Comparison of ENCODE assay signal across 7 mouse cellular contexts in genomic region chr19:18670608-18671007, GRCm38 (mm10). TPM values are rescaled to one million over a fixed set of nuclear protein-coding genes. Genes with fewer than 3 reads are reported as not detected.
DNase-seq lines count a peak whose midpoint lies in the region; ATAC-seq and TF ChIP-seq lines count a peak whose summit lies in the region.

TSS of gene Carnmt1 (plus strand) at chr19:18670764.

- peak within 1 kb of the TSS; percentile 85 for H3K4me2 ChIP-seq in intestine, postnatal 0 days (replicated peaks; ENCODE audit: low read depth)
- H3K4me2 ChIP-seq in midbrain, embryonic 12.5 days (replicated peaks): peak within 1 kb of the TSS; percentile 74

- H3K4me3 ChIP-seq in embryonic facial prominence, embryonic 10.5 days: peak within 1 kb of the TSS; percentile 80
- peak within 1 kb of the TSS; percentile 74 for H3K4me3 ChIP-seq in intestine, postnatal 0 days (ENCODE audit: low read depth, low read length)
- peak within 1 kb of the TSS; percentile 81 for H3K4me3 ChIP-seq in midbrain, embryonic 12.5 days
- peak within 1 kb of the TSS; percentile 94 for H3K4me3 ChIP-seq in small intestine, adult 2 months (ENCODE audit: low read depth, low read length)

- under 1% methylated on average over 54 of the region's 58 CpGs for whole genome bisulfite sequencing in embryonic facial prominence, embryonic 10.5 days
- under 1% methylated on average over 46 of the region's 58 CpGs for WGBS in intestine, postnatal 0 days
- under 1% methylated on average over 51 of the region's 58 CpGs for WGBS in midbrain, embryonic 12.5 days
- under 1% methylated on average over 49 of the region's 58 CpGs for WGBS in small intestine, adult 2 months

- peak within 1 kb of the TSS; percentile 73 for H3K9ac ChIP-seq in intestine, postnatal 0 days (ENCODE audit: low read depth, low read length)
- H3K9ac ChIP-seq in midbrain, embryonic 12.5 days (replicated peaks): peak within 1 kb of the TSS; percentile 81

- DNase-seq in adrenal gland, postnatal 10 days: peak; percentile 99
- DNase-seq in embryonic facial prominence, embryonic 10.5 days (ENCODE audit: low spot score): peak; percentile 98
- DNase-seq in gonadal fat pad, adult 2 months (ENCODE audit: low read depth): peak; percentile 70
- DNase-seq in left cerebral cortex, postnatal 4 days: peak; percentile 99

- TF ChIP-seq CTCF in intestine, postnatal 0 days (IDR thresholded peaks at IDR 0.05; ENCODE audit: low read depth): no peak
- TF ChIP-seq CTCF in small intestine, adult 2 months (IDR thresholded peaks at IDR 0.05; ENCODE audit: extremely low read depth, insufficient read length, insufficient replicate concordance, low read depth, low read length): no peak

- no peaks in the 10 kb centered on the region for H3K9me3 ChIP-seq in embryonic facial prominence, embryonic 10.5 days
- no peaks in the 10 kb centered on the region for H3K9me3 ChIP-seq in intestine, postnatal 0 days (ENCODE audit: control insufficient read depth)
- no peaks in the 10 kb centered on the region for H3K9me3 ChIP-seq in midbrain, embryonic 12.5 days

- H3K4me1 ChIP-seq in embryonic facial prominence, embryonic 10.5 days: peaks cover 25% of the 10 kb centered on the region
- H3K4me1 ChIP-seq in intestine, postnatal 0 days (replicated peaks; ENCODE audit: control insufficient read depth, insufficient read depth, low read length): no peaks in the 10 kb centered on the region
- peaks cover 21% of the 10 kb centered on the region for H3K4me1 ChIP-seq in midbrain, embryonic 12.5 days
- H3K4me1 ChIP-seq in small intestine, adult 2 months (ENCODE audit: control insufficient read depth, insufficient read depth, insufficient read length, low read length): peaks cover 2% of the 10 kb centered on the region; the same call in 1 of the 2 replicates

- H3K27me3 ChIP-seq in embryonic facial prominence, embryonic 10.5 days (replicated peaks; ENCODE audit: low read depth, poor library complexity, severe bottlenecking): no peaks in the 10 kb centered on the region
- H3K27me3 ChIP-seq in intestine, postnatal 0 days (replicated peaks; ENCODE audit: control insufficient read depth, insufficient read depth, low read length): no peaks in the 10 kb centered on the region
- H3K27me3 ChIP-seq in midbrain, embryonic 12.5 days: no peaks in the 10 kb centered on the region
- no peaks in the 10 kb centered on the region for H3K27me3 ChIP-seq in small intestine, adult 2 months (ENCODE audit: control insufficient read depth, insufficient read depth, low read length)

- intact Hi-C loops in left cerebral cortex, postnatal 4 days (cut with DNase I): no loop called here

- TF ChIP-seq POLR2A in small intestine, adult 2 months (IDR thresholded peaks at IDR 0.05; ENCODE audit: low read depth, low read length): peak; percentile 28; the same call in 1 of the 2 replicates

- no peaks in the 10 kb centered on the region for H3K36me3 ChIP-seq in embryonic facial prominence, embryonic 10.5 days (replicated peaks)
- H3K36me3 ChIP-seq in intestine, postnatal 0 days (ENCODE audit: control insufficient read depth, insufficient read depth): no peaks in the 10 kb centered on the region
- H3K36me3 ChIP-seq in midbrain, embryonic 12.5 days: no peaks in the 10 kb centered on the region
- H3K36me3 ChIP-seq in small intestine, adult 2 months (ENCODE audit: control insufficient read depth, insufficient read depth, low read length): no peaks in the 10 kb centered on the region

- peak within 1 kb of the TSS; percentile 91 for H3K27ac ChIP-seq in embryonic facial prominence, embryonic 10.5 days (replicated peaks)
- H3K27ac ChIP-seq in intestine, postnatal 0 days (ENCODE audit: low read depth, low read length): peak within 1 kb of the TSS; percentile 89
- H3K27ac ChIP-seq in midbrain, embryonic 12.5 days (replicated peaks): peak within 1 kb of the TSS; percentile 77
- peak within 1 kb of the TSS; percentile 57 for H3K27ac ChIP-seq in small intestine, adult 2 months (ENCODE audit: insufficient read depth, low read depth, low read length)

- peak; percentile 97 for ATAC-seq in intestine, postnatal 0 days
- ATAC-seq in midbrain, embryonic 12.5 days (ENCODE audit: low FRiP score, low read depth): peak; percentile 98

RNA-seq across cellular contexts. Expression of gene Carnmt1, which starts in this region (rescaled TPM):
- total RNA-seq in adrenal gland, postnatal 10 days (2021): 10 to 100 TPM; 16.7 to 19.4 TPM
- polyA plus RNA-seq in embryonic facial prominence, embryonic 10.5 days (2016; fragmentation: Nextera tagmentation; extraction: Ambion mirVana): 27.8 and 29.9 TPM in 2 replicates
- polyA plus RNA-seq in gonadal fat pad, adult 2 months (2012; rRNA removed): 7.6 and 9.4 TPM in 2 replicates
- 14.5 and 15.5 TPM in 2 replicates for polyA plus RNA-seq in intestine, postnatal 0 days (2015; fragmentation: Nextera tagmentation; extraction: Ambion mirVana)
- 10 to 100 TPM; 10.4 to 13.0 TPM for total RNA-seq in left cerebral cortex, postnatal 4 days (2021)
- polyA plus RNA-seq in midbrain, embryonic 12.5 days (2016; fragmentation: Nextera tagmentation; extraction: Ambion mirVana): 25.3 and 26.2 TPM in 2 replicates
- polyA plus RNA-seq in small intestine, adult 2 months (2012; rRNA removed): 3.3 and 5.0 TPM in 2 replicates

Comparison
In these comparisons a context has a peak if more than half of its experiments do, and no peak if none do; other contexts are left out.
1. Peak in every context shown above with its lines: DNase-seq, ATAC-seq, H3K4me3 ChIP-seq and H3K27ac ChIP-seq.